Mouse (Mus musculus): ENCODE results near the gene Cd34. TPM values are rescaled to one million over a fixed set of nuclear protein-coding genes. Genes with fewer than 3 reads are reported as not detected.

Gene Cd34
- polyA plus RNA-seq, 1 experiment from 2014 or later = 49.9 TPM

DNA sequence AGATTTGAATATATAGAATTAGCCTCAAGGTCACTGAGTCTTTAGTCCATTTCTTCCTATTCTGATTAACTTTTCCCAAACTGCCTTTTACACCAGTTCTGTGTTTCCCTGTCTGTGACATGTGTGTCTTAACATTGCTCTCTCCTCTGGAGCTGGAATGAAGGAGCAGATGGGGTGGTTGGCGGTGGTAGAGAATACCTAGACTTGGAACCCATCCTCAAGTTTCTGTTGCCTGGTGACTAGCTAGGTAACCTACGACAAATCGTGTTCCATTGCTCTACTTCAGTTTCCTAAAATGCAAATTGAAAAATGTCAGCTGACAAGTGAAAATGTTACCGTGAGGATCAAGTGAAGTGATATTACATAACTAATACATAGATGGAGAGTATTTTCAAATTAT, 33.4 kb downstream of the Cd34 start:
- H3K4me2 ChIP-seq (replicated peaks; ENCODE audit: low read depth) = no peak overlapping the region
- H3K9me3 ChIP-seq (ENCODE audit: control insufficient read depth, low read length) = no peaks in the 10 kb centered on the region
- H3K36me3 ChIP-seq (ENCODE audit: control insufficient read depth, insufficient read depth, low read length) = no peaks in the 10 kb centered on the region
- no peak for TF ChIP-seq EP300 (optimal IDR thresholded peaks at IDR 0.05)
- TF ChIP-seq CTCF (IDR thresholded peaks at IDR 0.05; ENCODE audit: low read depth) = no peak
- no peak overlapping the region for H3K4me3 ChIP-seq (ENCODE audit: low read depth, low read length)
- no peaks in the 10 kb centered on the region for H3K27me3 ChIP-seq (ENCODE audit: control insufficient read depth, insufficient read depth, low read length)
- no peak overlapping the region for H3K27ac ChIP-seq (replicated peaks)
- 88% methylated on average over 4 of the region's 4 CpGs for WGBS
- peaks cover 2% of the 10 kb centered on the region; the same call in 1 of the 2 replicates for H3K4me1 ChIP-seq (replicated peaks; ENCODE audit: control insufficient read depth, insufficient read depth)
- DNase-seq (ENCODE audit: low spot score) = no peak
- no peak overlapping the region for H3K9ac ChIP-seq (ENCODE audit: low read length)
- ATAC-seq (ENCODE audit: low FRiP score, low TSS enrichment) = no peak

DNA sequence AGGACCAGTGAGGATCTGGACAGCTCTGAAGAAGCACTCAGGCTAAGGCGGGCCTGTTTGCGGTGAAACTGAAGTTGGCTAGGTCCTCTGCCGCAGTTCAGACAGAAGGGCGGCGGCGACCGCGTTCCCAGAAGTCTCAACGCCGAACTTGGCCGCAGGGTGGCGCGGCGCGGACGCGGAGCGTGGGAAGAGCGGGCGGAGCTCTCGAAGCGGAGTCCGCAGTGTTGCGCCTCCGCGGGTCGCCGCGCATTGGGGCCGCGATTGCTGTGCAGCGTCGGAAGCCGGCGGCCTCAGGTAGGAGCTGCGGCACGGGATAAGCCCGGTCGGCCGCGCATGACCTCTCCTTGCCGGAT, 37.5 kb downstream of the Cd34 start:
- H3K27me3 ChIP-seq (ENCODE audit: control insufficient read depth, insufficient read depth, low read length) = no peaks in the 10 kb centered on the region
- under 1% methylated on average over 37 of the region's 42 CpGs for WGBS
- TF ChIP-seq EP300 (optimal IDR thresholded peaks at IDR 0.05) (no peak), CTCF (IDR thresholded peaks at IDR 0.05; ENCODE audit: low read depth) (peak; percentile 83)
- H3K9ac ChIP-seq (ENCODE audit: low read length) = peak overlapping the region; percentile 83
- peak overlapping the region; percentile 93 for H3K4me2 ChIP-seq (replicated peaks; ENCODE audit: low read depth)
- peaks cover 6% of the 10 kb centered on the region; the same call in 1 of the 2 replicates for H3K4me1 ChIP-seq (replicated peaks; ENCODE audit: control insufficient read depth, insufficient read depth)
- H3K36me3 ChIP-seq (ENCODE audit: control insufficient read depth, insufficient read depth, low read length) = no peaks in the 10 kb centered on the region
- ATAC-seq (ENCODE audit: low FRiP score, low TSS enrichment) (peak; percentile 93), DNase-seq (ENCODE audit: low spot score) (peak; percentile 93)
- H3K9me3 ChIP-seq (ENCODE audit: control insufficient read depth, low read length) = no peaks in the 10 kb centered on the region
- H3K4me3 ChIP-seq (ENCODE audit: low read depth, low read length) = peak overlapping the region; percentile 74
- peak overlapping the region; percentile 73 for H3K27ac ChIP-seq (replicated peaks)

DNA sequence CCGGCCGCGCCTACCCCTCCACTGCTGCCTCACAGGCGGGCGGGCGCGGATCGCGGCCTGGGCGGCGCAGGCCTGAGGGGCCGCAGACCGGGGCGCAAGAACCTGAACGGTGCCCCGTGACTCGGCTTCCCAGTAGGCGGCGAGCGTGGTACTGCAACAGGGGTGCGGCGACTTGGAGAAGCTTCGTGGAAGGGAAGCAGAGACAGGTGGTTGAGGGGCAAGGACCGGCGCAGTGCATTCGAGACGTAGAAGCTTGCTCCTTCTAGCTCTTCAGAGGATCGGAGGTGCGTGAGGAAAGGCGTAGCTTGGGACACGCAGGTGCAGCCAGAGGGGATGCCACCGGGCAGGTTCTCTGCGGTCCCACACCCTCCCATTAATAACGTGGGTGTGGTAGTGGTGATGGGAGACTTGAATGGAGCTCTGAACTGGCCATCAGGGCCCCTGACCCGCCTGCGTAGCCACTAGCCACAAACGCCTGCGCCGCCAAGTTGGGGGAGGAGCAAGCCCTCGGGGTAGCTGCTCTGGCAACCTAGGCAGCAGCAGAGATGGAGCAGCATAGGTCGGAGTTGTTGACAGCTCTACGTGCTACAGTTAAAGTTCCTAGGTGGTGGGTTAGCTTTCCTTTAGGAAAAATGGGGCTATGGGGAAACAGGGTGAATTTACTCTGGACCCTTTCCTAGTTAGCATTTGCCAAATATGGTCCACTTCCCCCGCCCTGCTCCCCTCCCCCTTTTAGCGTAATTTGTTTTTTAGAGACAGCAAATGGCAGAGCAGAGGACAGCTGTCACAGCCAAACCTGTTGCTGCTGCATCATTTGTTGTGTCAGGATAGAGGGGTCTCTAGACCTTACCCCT, 38.1 kb downstream of the Cd34 start:
- Histone ChIP-seq H3K9me3 (ENCODE audit: control insufficient read depth, low read length) (no peaks in the 10 kb centered on the region), H3K4me3 (ENCODE audit: low read depth, low read length) (peak overlapping the region; percentile 74), H3K4me2 (replicated peaks; ENCODE audit: low read depth) (peak overlapping the region; percentile 93), H3K36me3 (ENCODE audit: control insufficient read depth, insufficient read depth, low read length) (no peaks in the 10 kb centered on the region), H3K27ac (replicated peaks) (peak overlapping the region; percentile 73), H3K27me3 (ENCODE audit: control insufficient read depth, insufficient read depth, low read length) (no peaks in the 10 kb centered on the region), H3K9ac (ENCODE audit: low read length) (peak overlapping the region; percentile 83), H3K4me1 (replicated peaks; ENCODE audit: control insufficient read depth, insufficient read depth) (peaks cover 6% of the 10 kb centered on the region; the same call in 1 of the 2 replicates)
- TF ChIP-seq CTCF (IDR thresholded peaks at IDR 0.05; ENCODE audit: low read depth) (no peak; the same call in 1 of the 2 replicates), EP300 (optimal IDR thresholded peaks at IDR 0.05) (no peak)
- 2% methylated on average over 44 of the region's 44 CpGs for WGBS
- DNase-seq (ENCODE audit: low spot score) (peak; percentile 52), ATAC-seq (ENCODE audit: low FRiP score, low TSS enrichment) (peak; percentile 91)

DNA sequence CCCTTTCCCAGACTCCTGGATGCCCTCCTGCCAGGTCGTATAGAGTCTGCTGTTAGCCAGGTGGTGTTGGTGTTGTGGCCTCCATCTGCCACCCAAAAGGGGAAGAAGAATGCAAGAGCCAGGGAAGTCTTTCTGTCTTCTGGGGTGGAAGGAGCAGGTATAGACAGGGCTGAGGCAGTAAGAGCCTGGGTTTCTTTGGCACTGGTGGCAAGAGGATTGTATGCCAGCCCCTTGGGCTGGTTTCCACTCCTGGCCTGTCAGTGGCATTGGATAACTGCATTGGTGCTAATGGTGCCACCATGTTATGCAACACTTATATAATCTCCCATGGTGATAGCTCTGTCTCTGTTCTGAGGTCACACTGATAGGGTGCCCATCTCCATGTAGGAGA, 38.7 kb downstream of the Cd34 start:
- Histone ChIP-seq H3K4me2 (replicated peaks; ENCODE audit: low read depth) (peak overlapping the region; percentile 93), H3K4me1 (replicated peaks; ENCODE audit: control insufficient read depth, insufficient read depth) (peaks cover 6% of the 10 kb centered on the region; the same call in 1 of the 2 replicates), H3K27ac (replicated peaks) (no peak overlapping the region), H3K9me3 (ENCODE audit: control insufficient read depth, low read length) (no peaks in the 10 kb centered on the region), H3K9ac (ENCODE audit: low read length) (no peak overlapping the region), H3K27me3 (ENCODE audit: control insufficient read depth, insufficient read depth, low read length) (no peaks in the 10 kb centered on the region), H3K36me3 (ENCODE audit: control insufficient read depth, insufficient read depth, low read length) (no peaks in the 10 kb centered on the region), H3K4me3 (ENCODE audit: low read depth, low read length) (no peak overlapping the region)
- DNase-seq (ENCODE audit: low spot score) (no peak), ATAC-seq (ENCODE audit: low FRiP score, low TSS enrichment) (no peak)
- TF ChIP-seq CTCF (IDR thresholded peaks at IDR 0.05; ENCODE audit: low read depth) (no peak), EP300 (optimal IDR thresholded peaks at IDR 0.05) (no peak)
- 31% methylated on average over 1 of the region's 1 CpGs for WGBS

DNA sequence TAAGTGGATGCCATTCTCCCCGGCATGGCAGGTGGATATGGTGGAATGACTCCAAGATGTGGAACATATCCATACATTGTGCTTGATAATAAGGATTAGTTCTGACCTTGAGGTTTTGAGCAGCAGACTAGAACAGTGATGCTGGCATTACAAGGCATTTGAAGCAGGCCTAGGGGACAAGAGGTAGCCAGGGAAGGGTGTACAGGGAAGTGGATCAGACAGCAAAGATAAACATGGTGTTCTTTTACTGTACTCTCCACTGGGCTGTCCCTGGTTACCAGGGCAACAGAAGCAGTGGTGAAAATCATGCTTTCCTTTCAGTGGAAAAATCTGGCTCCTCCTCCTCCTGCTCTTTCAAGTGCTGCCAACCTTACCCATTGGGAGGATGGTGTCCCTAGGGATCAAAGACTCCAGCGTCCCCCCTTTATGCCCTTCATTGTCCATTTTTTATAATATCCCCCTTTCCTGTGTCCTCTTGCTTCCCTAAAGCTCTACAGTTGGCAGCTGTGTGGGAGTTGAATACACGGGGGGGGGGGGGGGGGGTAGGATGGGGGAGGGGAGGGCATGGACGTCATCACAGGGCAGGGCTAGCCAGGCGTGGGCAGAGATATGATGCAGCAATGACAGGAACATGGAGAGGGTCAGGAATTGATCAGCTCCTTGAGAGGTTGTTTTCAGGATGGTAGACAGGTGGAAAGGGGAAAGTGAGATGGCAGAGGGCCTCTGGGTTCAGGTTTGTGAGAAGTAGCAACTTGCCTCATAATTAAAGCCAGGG, 39.5 kb downstream of the Cd34 start:
- H3K9me3 ChIP-seq (ENCODE audit: control insufficient read depth, low read length) = no peaks in the 10 kb centered on the region
- TF ChIP-seq CTCF (IDR thresholded peaks at IDR 0.05; ENCODE audit: low read depth) = no peak
- ATAC-seq (ENCODE audit: low FRiP score, low TSS enrichment) = no peak
- DNase-seq (ENCODE audit: low spot score) = no peak
- H3K4me2 ChIP-seq (replicated peaks; ENCODE audit: low read depth) = no peak overlapping the region
- H3K36me3 ChIP-seq (ENCODE audit: control insufficient read depth, insufficient read depth, low read length) = no peaks in the 10 kb centered on the region
- no peak overlapping the region for H3K9ac ChIP-seq (ENCODE audit: low read length)
- 45% methylated on average over 5 of the region's 5 CpGs for WGBS
- peaks cover 6% of the 10 kb centered on the region; the same call in 1 of the 2 replicates for H3K4me1 ChIP-seq (replicated peaks; ENCODE audit: control insufficient read depth, insufficient read depth)
- no peak overlapping the region for H3K27ac ChIP-seq (replicated peaks)
- H3K27me3 ChIP-seq (ENCODE audit: control insufficient read depth, insufficient read depth, low read length) = no peaks in the 10 kb centered on the region
- no peak overlapping the region for H3K4me3 ChIP-seq (ENCODE audit: low read depth, low read length)
